Mouse (Mus musculus) E14TG2a.4 (cell line): Measurements from ENCODE around the gene Stk32b.

Source experiments
- CTCF ChIP-seq: conservative IDR thresholded peaks from 2 replicates; pipeline ENCODE4 v1.5.1; 2014; ENCODE audit warnings: low read length
- NANOG ChIP-seq: IDR thresholded peaks from 2 replicates; pipeline ENCODE4 v1.6.1; 2014; ENCODE audit warnings: borderline replicate concordance, low read length, mixed read lengths
- POU5F1 ChIP-seq: IDR thresholded peaks from 2 replicates; pipeline ENCODE4 v1.6.1; 2014; ENCODE audit warnings: low read length, borderline replicate concordance

GRCm38 (mm10) chr5:37419028-37419427 lies 297.9 kb downstream of the Stk32b start:
- TF ChIP-seq CTCF (no peak), POU5F1 (no peak), NANOG (no peak)
